Mouse (Mus musculus) CD4-positive naive resting alpha-beta T cell, adult 57 days (primary cell): ENCODE data around the gene Fam217a. TPM values are rescaled to one million over a fixed set of nuclear protein-coding genes. Genes with fewer than 3 reads are reported as not detected.

Experiments used
- total RNA-seq: library from RNA; stranded (reverse); gene quantifications from one replicate; pipeline ENCODE4 v1.2.4, GENCODE M21; 2023

Fam217a gene
- 0.59 TPM for total RNA-seq

GRCm38 (mm10) chr13:34924210-34924609 is at the start of gene Fam217a, which contains the start of gene 4933417A18Rik:
TSS of gene Fam217a (minus strand) at chr13:34924310.
TSS of gene 4933417A18Rik (plus strand) at chr13:34924409.

DNA sequence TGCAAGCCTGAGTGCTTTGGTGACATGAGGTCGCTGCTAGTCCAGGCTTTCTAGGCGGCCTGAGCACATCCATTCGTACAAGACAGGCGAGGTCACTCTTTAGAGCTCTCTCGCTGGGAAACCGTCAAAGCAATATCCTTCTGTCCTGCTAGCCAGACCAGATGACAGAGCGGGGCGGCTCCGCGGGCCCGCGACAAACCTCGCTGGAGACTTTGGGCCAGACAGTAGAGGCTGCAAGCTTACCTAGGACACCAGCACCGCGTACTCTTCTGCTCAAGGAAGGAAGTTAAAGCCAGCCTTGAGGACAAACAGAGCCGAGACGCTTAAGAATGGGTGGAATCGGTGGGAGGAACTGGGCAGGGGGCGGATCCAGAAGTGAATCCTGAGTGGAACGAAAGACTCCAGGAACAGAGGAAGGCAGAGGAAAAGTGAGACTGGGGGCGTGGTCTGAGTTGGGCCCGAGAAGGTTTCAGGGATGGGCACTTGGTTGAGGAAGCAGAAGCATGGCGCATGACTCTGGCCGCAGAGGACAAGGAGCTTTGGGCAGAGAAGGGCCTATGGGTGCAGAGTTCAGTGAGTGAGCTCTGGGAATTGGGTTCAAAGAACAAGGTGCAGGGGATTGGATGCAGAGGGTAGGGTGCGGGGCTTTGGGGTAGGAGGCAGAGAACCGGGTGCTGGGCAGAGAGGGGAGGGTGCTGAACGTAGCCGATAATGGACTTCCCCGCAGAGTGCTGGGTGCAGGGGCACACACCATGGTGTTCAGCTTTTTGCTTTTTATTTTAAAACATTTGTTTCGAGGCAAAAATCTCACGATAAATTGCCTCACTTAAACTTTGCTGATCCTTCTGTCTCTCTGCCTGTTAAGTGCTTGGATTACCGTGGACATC is 39.6 kb upstream of the Fam217a start, which contains the start of gene Eci3:
Eci3 (minus strand) TSS at position 300 of the 887 bp plus-strand sequence.

DNA sequence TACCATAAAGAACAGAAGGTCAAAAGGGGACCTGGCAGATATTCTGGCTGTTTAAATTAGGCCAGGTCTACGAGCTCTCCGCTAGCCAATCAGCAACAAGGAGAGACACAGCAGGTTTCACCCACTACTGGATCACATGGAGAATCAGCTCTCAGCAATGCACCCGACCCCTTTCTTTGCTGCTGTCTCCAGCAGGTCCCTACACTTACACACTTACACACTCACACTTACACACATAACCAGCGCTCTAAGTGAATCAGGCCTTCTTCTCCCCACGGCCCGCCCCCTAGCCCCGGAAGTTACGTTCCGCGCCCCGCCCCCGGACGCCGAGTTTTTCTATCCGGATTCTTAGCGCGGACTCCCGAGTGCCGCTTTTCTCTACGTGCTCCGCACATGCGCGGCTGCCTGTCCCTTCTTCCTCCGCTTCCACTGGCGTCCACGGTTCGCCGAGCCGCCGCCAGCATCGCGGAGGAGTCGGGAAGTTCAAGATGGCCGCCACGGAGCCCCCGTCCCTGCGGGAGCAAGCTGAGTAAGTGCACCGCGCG is 48.9 kb downstream of the Fam217a start, which contains the start of gene Prpf4b:
Prpf4b (plus strand) TSS at position 137 of the 545 bp plus-strand sequence.

Other genes starting within 250 kb of the Fam217a start
- gene Fam50b, start 189.5 kb downstream of the Fam217a start, total RNA-seq = not detected
- 201 TPM for gene Prpf4b, start 49.0 kb downstream of the Fam217a start, total RNA-seq
- not detected for gene 4933417A18Rik, start 99 bp upstream of the Fam217a start, total RNA-seq
- not detected for gene Eci3, start 39.5 kb upstream of the Fam217a start, total RNA-seq
- gene Eci2, start 102.8 kb upstream of the Fam217a start, total RNA-seq = 35.1 TPM